Mouse (Mus musculus) midbrain, postnatal 0 days (tissue): ENCODE measurements around the gene Cacna1i. TPM values are rescaled to one million over a fixed set of nuclear protein-coding genes. Genes with fewer than 3 reads are reported as not detected.

ENCODE experiments used
- ATAC-seq: fragments of 200-750 bp; cut with Nextera tagmentation; 2 replicates; pipeline ENCODE4 v1.8.0; 2017; ENCODE audit warnings: moderate number of reproducible peaks, mild to moderate bottlenecking, moderate TSS enrichment, moderate library complexity; ENCODE audit not compliant: low FRiP score
- DNase-seq: peaks from one replicate; pipeline ENCODE4 v3.0.0-alpha.2; 2015; ENCODE audit warnings: low spot score
- H3K27ac ChIP-seq: fragments of 300-500 bp; sonication (generic); 2 replicates; pipeline ENCODE4 v1.5.1; 2014; ENCODE audit warnings: low read depth, mild to moderate bottlenecking, low read length, mixed read lengths
- H3K27me3 ChIP-seq: fragments of 300-500 bp; sonication (generic); 2 replicates; pipeline ENCODE4 v1.6.1; 2014; ENCODE audit warnings: low read length, control low read depth, mixed read lengths; ENCODE audit not compliant: insufficient read depth
- H3K36me3 ChIP-seq: fragments of 300-500 bp; sonication (generic); 2 replicates; pipeline ENCODE4 v1.6.1; 2014; ENCODE audit warnings: low read length, control low read depth, mixed read lengths; ENCODE audit not compliant: insufficient read depth
- H3K4me1 ChIP-seq: fragments of 300-500 bp; sonication (generic); 2 replicates; pipeline ENCODE4 v1.6.1; 2014; ENCODE audit warnings: mild to moderate bottlenecking, control low read depth, antibody characterized with exemption, low read length, mixed read lengths; ENCODE audit not compliant: insufficient read depth
- H3K4me2 ChIP-seq: fragments of 300-500 bp; sonication (generic); 2 replicates; pipeline ENCODE4 v1.6.1; 2014; ENCODE audit warnings: low read depth, mild to moderate bottlenecking, low read length, mixed read lengths; ENCODE audit not compliant: poor library complexity, severe bottlenecking
- H3K4me3 ChIP-seq: fragments of 300-500 bp; sonication (generic); 2 replicates; pipeline ENCODE4 v1.5.1; 2014; ENCODE audit warnings: low read depth, mild to moderate bottlenecking, low read length, moderate library complexity
- H3K9ac ChIP-seq: fragments of 300-500 bp; sonication (generic); replicated peaks from 2 replicates; pipeline ENCODE4 v1.6.1; 2014; ENCODE audit warnings: mild to moderate bottlenecking, low read length, moderate library complexity, mixed read lengths; ENCODE audit not compliant: poor library complexity, severe bottlenecking
- H3K9me3 ChIP-seq: fragments of 300-500 bp; sonication (generic); 2 replicates; pipeline ENCODE4 v1.6.1; 2016; ENCODE audit warnings: low read length, control low read depth
- CTCF ChIP-seq: IDR thresholded peaks from 2 replicates; pipeline ENCODE4 v1.5.1; 2016; ENCODE audit warnings: antibody characterized with exemption, mild to moderate bottlenecking
- WGBS: fragments of 180-500 bp; shearing (Covaris S2); extraction: QIAGEN DNeasy Blood & Tissue Kit; methylation state at CpG from one replicate; pipeline ENCODE4 v1.1.7; 2014; 5-methylcytosine and 5-hydroxymethylcytosine counted together
- polyA plus RNA-seq: library from polyadenylated mRNA; unstranded; fragments of >200 nt; fragmentation: Nextera tagmentation; extraction: Ambion mirVana; gene quantifications from 2 replicates; pipeline ENCODE4 v1.2.1, GENCODE M21; 2015
- total RNA-seq: library from RNA; depleted of rRNA; stranded (reverse); fragments of >200 nt; gene quantifications from 2 replicates; pipeline ENCODE4 v1.2.3, GENCODE M21; 2014

Gene Cacna1i
- total and polyA plus RNA-seq, 2 experiments from 2014 or later: 1.1 to 14.6 TPM

DNA sequence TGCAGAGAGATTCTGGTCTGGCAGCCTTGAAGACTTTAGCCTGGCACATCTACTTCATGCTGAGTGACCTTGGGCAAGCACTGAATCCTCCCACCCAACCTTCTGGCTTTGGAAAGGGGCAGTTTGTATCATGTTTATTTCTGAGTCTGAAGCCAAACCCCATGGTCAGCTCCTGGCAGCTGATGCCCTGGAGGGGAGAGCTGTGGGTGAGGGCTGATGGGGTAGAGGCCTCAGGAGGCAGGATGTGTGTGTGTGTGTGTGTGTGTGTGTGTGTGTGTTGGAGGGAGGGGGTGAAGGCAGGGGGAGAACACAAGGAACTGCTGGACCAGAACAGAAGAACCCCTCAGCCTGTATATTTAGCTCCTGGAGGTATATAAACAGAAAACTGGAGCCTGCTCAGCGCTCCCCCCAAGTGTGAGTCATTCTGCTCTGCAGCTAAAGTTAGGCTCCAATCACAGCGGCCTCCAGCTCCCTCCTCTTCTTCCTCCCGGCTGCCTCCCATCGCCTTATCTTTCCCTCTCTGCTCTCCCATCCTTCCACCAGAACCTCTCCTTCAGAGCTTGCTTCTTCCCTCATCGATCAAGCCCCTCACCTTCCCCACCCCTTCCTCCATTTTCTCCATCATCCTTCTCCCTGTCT lies 8.8 kb upstream of the Cacna1i start:
- DNase-seq (no peak), ATAC-seq (no peak)
- no peak overlapping the region for H3K9ac ChIP-seq
- whole genome bisulfite sequencing: 76% methylated on average over 4 of the region's 5 CpGs
- TF ChIP-seq CTCF: no peak
- no peaks in the 10 kb centered on the region for H3K4me1 ChIP-seq
- H3K36me3 ChIP-seq: no peaks in the 10 kb centered on the region
- no peak overlapping the region for H3K27ac ChIP-seq
- H3K9me3 ChIP-seq: no peaks in the 10 kb centered on the region
- peaks cover 4% of the 10 kb centered on the region; the same call in 1 of the 2 replicates for H3K27me3 ChIP-seq
- no peak overlapping the region for H3K4me2 ChIP-seq
- H3K4me3 ChIP-seq: no peak overlapping the region

DNA sequence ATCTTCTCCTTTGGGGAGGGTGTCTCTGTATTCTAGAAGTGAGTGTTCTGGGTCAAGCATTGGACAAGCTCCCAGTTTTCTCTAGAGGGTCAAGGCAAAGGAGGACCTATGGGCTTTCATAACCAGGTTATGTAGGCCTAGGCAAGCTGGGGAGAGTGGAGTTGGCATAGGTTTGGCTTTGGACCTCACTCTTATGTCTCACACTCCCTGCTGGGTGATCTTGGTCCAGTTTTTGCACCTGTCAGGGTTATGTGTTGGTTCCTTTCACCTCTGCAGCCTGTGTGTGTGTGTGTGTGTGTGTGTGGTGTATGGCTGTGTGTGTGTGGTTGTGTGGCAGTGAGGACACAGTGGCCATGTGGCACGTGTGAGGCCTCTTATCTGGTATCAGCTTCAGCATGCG lies 8.0 kb upstream of the Cacna1i start:
- 79% methylated on average over 2 of the region's 2 CpGs for WGBS
- ATAC-seq: no peak
- no peak for DNase-seq
- Histone ChIP-seq H3K4me2 (no peak overlapping the region), H3K4me3 (no peak overlapping the region), H3K9ac (no peak overlapping the region), H3K4me1 (no peaks in the 10 kb centered on the region), H3K27ac (no peak overlapping the region), H3K27me3 (peaks cover 4% of the 10 kb centered on the region; the same call in 1 of the 2 replicates), H3K36me3 (no peaks in the 10 kb centered on the region), H3K9me3 (no peaks in the 10 kb centered on the region)
- TF ChIP-seq CTCF: no peak

DNA sequence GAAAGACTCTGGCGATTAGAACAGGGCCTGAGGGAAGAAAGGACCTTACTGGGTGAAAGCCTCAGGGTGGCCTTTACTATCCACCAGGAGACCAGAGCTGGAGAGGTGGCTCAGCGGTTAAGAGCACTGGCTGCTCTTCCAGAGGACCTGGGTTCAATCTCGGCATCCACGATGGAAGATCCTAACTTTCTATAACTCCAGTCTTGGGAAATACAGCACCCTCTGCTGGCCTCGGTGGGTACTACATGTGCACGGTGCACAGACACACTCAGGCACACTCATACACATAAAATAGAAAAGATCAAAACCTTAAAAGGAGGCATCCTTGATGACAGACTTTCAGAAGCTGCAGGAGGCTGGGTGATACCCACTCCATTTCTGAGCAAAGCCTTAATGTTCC lies 6.4 kb upstream of the Cacna1i start:
- no peak overlapping the region for H3K4me3 ChIP-seq
- ATAC-seq: no peak

DNA sequence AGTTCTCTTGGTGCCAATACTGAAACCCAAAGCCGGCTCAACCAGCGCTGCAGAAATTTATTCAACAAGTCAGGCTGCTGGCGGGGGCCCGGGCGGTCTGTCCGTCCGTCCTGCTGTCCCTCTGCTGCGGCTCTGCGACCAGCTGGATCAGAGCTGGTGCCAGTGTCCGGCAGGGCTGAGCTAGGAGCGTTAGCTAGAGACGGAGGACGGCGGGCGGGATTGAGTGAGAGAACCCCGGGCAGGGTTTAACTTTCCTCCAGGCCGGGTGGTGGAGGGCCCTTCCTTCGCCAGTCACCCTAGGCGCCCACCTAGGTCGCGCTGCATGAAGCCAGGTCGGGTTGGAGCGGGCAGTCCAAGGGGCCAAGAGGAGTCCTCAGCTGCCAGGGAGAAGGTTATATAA lies 998 bp downstream of the Cacna1i start:
- Histone ChIP-seq H3K9me3 (no peaks in the 10 kb centered on the region), H3K4me3 (peak overlapping the region; percentile 69), H3K9ac (peak overlapping the region; percentile 76), H3K27ac (no peak overlapping the region), H3K4me2 (peak overlapping the region; percentile 92), H3K27me3 (peaks cover 8% of the 10 kb centered on the region), H3K4me1 (peaks cover 2% of the 10 kb centered on the region; the same call in 1 of the 2 replicates), H3K36me3 (no peaks in the 10 kb centered on the region)
- no peak for TF ChIP-seq CTCF
- ATAC-seq: no peak
- WGBS: 2% methylated on average over 23 of the region's 23 CpGs
- DNase-seq: no peak

More for the DNA sequence above, 6.4 kb upstream of the Cacna1i start:
- TF ChIP-seq CTCF: peak; percentile 79
- no peak overlapping the region for H3K27ac ChIP-seq
- H3K9ac ChIP-seq: no peak overlapping the region
- H3K9me3 ChIP-seq: no peaks in the 10 kb centered on the region
- DNase-seq: no peak
- peaks cover 4% of the 10 kb centered on the region for H3K27me3 ChIP-seq
- no peaks in the 10 kb centered on the region for H3K4me1 ChIP-seq
- H3K4me2 ChIP-seq: no peak overlapping the region
- no peaks in the 10 kb centered on the region for H3K36me3 ChIP-seq
- WGBS: 24% methylated on average over 6 of the region's 6 CpGs

DNA sequence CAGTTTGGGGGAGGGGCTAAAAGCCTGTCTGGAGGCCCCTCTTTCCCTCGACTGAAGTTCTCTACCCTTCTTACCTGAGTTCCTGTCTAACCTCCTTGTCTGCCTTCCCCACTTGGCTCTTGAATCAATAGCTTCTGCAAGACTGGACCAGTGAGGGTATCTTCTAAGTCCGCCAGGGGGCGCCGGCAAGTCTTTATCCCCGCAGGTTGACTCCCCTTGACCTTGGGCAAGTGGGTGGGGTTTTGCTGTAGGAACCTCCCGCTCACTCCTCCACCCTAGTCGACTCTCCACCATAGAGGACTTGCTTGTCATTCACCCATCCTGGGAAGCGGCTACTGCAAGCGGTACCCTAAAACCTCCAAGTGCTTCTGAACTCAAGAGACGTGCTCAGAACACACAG lies 2.4 kb downstream of the Cacna1i start:
- no peaks in the 10 kb centered on the region for H3K36me3 ChIP-seq
- H3K27me3 ChIP-seq: peaks cover 8% of the 10 kb centered on the region
- no peak overlapping the region for H3K4me3 ChIP-seq
- peaks cover 2% of the 10 kb centered on the region; the same call in 1 of the 2 replicates for H3K4me1 ChIP-seq
- peak overlapping the region; percentile 92 for H3K4me2 ChIP-seq
- DNase-seq (peak; percentile 58), ATAC-seq (no peak)
- TF ChIP-seq CTCF: peak; percentile 68
- H3K9ac ChIP-seq: no peak overlapping the region
- H3K27ac ChIP-seq: no peak overlapping the region
- 11% methylated on average over 10 of the region's 10 CpGs for WGBS
- no peaks in the 10 kb centered on the region for H3K9me3 ChIP-seq

DNA sequence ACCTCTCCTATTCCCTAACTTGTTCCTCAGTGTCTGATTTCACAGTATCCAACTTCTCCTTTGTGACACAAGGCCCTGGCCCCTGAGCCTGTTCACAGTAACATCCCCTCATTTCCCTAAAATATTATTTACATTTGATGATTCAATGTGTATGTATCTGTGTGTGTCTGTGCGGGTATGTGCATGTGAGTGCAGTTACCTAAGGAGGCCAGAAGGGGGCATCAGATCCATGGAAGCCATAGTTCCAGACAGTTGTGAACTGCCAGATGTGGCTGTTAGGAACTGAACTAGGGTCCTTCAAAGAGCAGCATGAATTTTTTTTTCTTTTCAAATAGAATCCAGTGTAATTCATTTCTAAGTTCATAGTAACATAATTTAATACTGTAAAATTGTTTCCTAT lies 10.1 kb downstream of the Cacna1i start:
- Histone ChIP-seq H3K4me2 (no peak overlapping the region), H3K27ac (no peak overlapping the region), H3K4me1 (no peaks in the 10 kb centered on the region), H3K9ac (no peak overlapping the region), H3K27me3 (no peaks in the 10 kb centered on the region), H3K4me3 (no peak overlapping the region), H3K36me3 (0 out of 2 replicates have a peak, but pooled peaks cover 3% of the 10 kb centered on the region), H3K9me3 (no peaks in the 10 kb centered on the region)
- ATAC-seq (no peak), DNase-seq (no peak)
- 100% methylated on average over 1 of the region's 1 CpGs for WGBS
- TF ChIP-seq CTCF: peak; percentile 45
